Mouse (Mus musculus) neural tube, postnatal 0 days (tissue): ENCODE measurements around the gene Olfml3. TPM values are rescaled to one million over a fixed set of nuclear protein-coding genes. Genes with fewer than 3 reads are reported as not detected.

Experiments used
- polyA plus RNA-seq: library from polyadenylated mRNA; unstranded; fragments of >200 nt; fragmentation: Nextera tagmentation; extraction: Ambion mirVana; gene quantifications from 2 replicates; pipeline ENCODE4 v1.2.1, GENCODE M21; 2015

Olfml3 gene
- 18.2 and 20.7 TPM in 2 replicates for polyA plus RNA-seq

GRCm38 (mm10) chr3:103737778-103738571 lies at the start of gene Olfml3:
Gene Olfml3 (minus strand): TSS chr3:103738001.

GRCm38 (mm10) chr3:103739329-103739728 lies 1.5 kb upstream of the Olfml3 start, which contains the start of gene Gm10964:
Gene Gm10964 (plus strand): TSS chr3:103739366.

Other genes with a start within 250 kb of the Olfml3 start
- gene Syt6, start 162.8 kb downstream of the Olfml3 start, polyA plus RNA-seq: 10.3 and 10.7 TPM in 2 replicates
- gene Atg4a-ps, start 91.9 kb downstream of the Olfml3 start, polyA plus RNA-seq: 0.18 and 0.22 TPM in 2 replicates
- not detected in 2 replicates for gene Gm10964, start 1.4 kb upstream of the Olfml3 start, polyA plus RNA-seq
- 7.8 and 9.3 TPM in 2 replicates for gene Hipk1, start 53.6 kb upstream of the Olfml3 start, polyA plus RNA-seq
- 19.0 and 21.3 TPM in 2 replicates for gene Dclre1b, start 71.4 kb upstream of the Olfml3 start, polyA plus RNA-seq
- 16.9 and 17.9 TPM in 2 replicates for gene Ap4b1, start 71.5 kb upstream of the Olfml3 start, polyA plus RNA-seq
- 0.08 and 0.11 TPM in 2 replicates for gene Gm43064, start 71.6 kb upstream of the Olfml3 start, polyA plus RNA-seq
- 0.15 and 0.37 TPM in 2 replicates for gene Bcl2l15, start 94.6 kb upstream of the Olfml3 start, polyA plus RNA-seq
- gene Ptpn22, start 121.8 kb upstream of the Olfml3 start, polyA plus RNA-seq: 0.51 and 0.57 TPM in 2 replicates
- 15.4 and 15.7 TPM in 2 replicates for gene Rsbn1, start 176.1 kb upstream of the Olfml3 start, polyA plus RNA-seq
- gene Phtf1, start 230.1 kb upstream of the Olfml3 start, polyA plus RNA-seq: 21.3 and 23.5 TPM in 2 replicates